Mouse (Mus musculus): Measurements from ENCODE around the gene Syngr1. TPM values are rescaled to one million over a fixed set of nuclear protein-coding genes. Genes with fewer than 3 reads are reported as not detected.

The Syngr1 gene
- total and polyA plus RNA-seq, 3 experiments = 9.7 to 14.8 (median 11.3) TPM

- DNase-seq (ENCODE audit: extremely low read depth) = no peak
- no peaks in the 10 kb centered on the region; the same call in 1 of the 2 replicates for H3K79me2 ChIP-seq (replicated peaks; ENCODE audit: control insufficient read depth, extremely low read depth, insufficient read depth, poor library complexity, severe bottlenecking)
- TF ChIP-seq CHD1 (IDR thresholded peaks at IDR 0.05; ENCODE audit: low read depth, low read length) (no peak), TCF12 (IDR thresholded peaks at IDR 0.05; ENCODE audit: low read depth, low read length) (no peak), USF1 (IDR thresholded peaks at IDR 0.05; ENCODE audit: low read depth, low read length) (no peak), BHLHE40 (IDR thresholded peaks at IDR 0.05; ENCODE audit: low read depth, low read length) (no peak), MEF2A (IDR thresholded peaks at IDR 0.05; ENCODE audit: borderline replicate concordance, low read depth, low read length) (no peak), MAFK (IDR thresholded peaks at IDR 0.05; ENCODE audit: insufficient replicate concordance, low read length) (no peak), CTCF (conservative IDR thresholded peaks at IDR 0.05 in 1 of 2, IDR thresholded peaks at IDR 0.05 in 1 of 2; ENCODE audit: low read depth in 2 of 2, low read length in 2 of 2) (no peak), MYC (IDR thresholded peaks at IDR 0.05; ENCODE audit: low read depth, low read length) (no peak), ZNF384 (IDR thresholded peaks at IDR 0.05; ENCODE audit: low read depth, low read length) (no peak)
- peaks cover 0 to 29% of the 10 kb centered on the region in 2 experiments; a peak in 2 of 4 replicates for H3K4me1 ChIP-seq (ENCODE audit: control insufficient read depth in 1 of 2, insufficient read depth in 2 of 2)
- H3K4me3 ChIP-seq (replicated peaks in 1 of 3; ENCODE audit: low read depth in 2 of 3, low read length in 2 of 3, poor library complexity in 1 of 3) = no peak overlapping the region
- H3K36me3 ChIP-seq (replicated peaks in 1 of 2; ENCODE audit: control insufficient read depth in 1 of 2, insufficient read depth in 1 of 2, low read length in 1 of 2) = peaks cover 28 to 88% of the 10 kb centered on the region in 2 experiments
- H3K27me3 ChIP-seq (replicated peaks) = no peaks in the 10 kb centered on the region
- in situ Hi-C loops (cut with MboI; ENCODE audit: low pct_ligation_motif_present, low pct_unique_long_range_greater_than_20kb, low sequenced_read_pairs) (no loop called here), dilution Hi-C loops (cut with MboI; ENCODE audit: extremely low pct_ligation_motif_present, extremely low pct_unique_long_range_greater_than_20kb, low sequenced_read_pairs) (no loop called here)
- no peak overlapping the region for H3K9ac ChIP-seq (ENCODE audit: insufficient read depth, low read depth)
- H3K27ac ChIP-seq (ENCODE audit: insufficient read depth, low read depth) = no peak overlapping the region
- H3K9me3 ChIP-seq (replicated peaks; ENCODE audit: low read length) = peaks cover 3% of the 10 kb centered on the region
- no peak overlapping the region for H3K4me2 ChIP-seq (ENCODE audit: insufficient read depth, low read depth, poor library complexity, severe bottlenecking)
These were observed 54.3 kb downstream of the Syngr1 start for GRCm38 (mm10) chr15:80145397-80145796.

GRCm38 (mm10) chr15:80146153-80146552, 55.0 kb downstream of the Syngr1 start:
- Histone ChIP-seq H3K4me1 (ENCODE audit: control insufficient read depth in 1 of 2, insufficient read depth in 2 of 2) (peaks cover 0 to 29% of the 10 kb centered on the region in 2 experiments; a peak in 2 of 4 replicates), H3K9ac (ENCODE audit: insufficient read depth, low read depth) (no peak overlapping the region), H3K36me3 (replicated peaks in 1 of 2; ENCODE audit: control insufficient read depth in 1 of 2, insufficient read depth in 1 of 2, low read length in 1 of 2) (peaks cover 26 to 88% of the 10 kb centered on the region in 2 experiments), H3K4me3 (replicated peaks in 1 of 3; ENCODE audit: low read depth in 2 of 3, low read length in 2 of 3, poor library complexity in 1 of 3) (no peak overlapping the region), H3K9me3 (replicated peaks; ENCODE audit: low read length) (peaks cover 3% of the 10 kb centered on the region), H3K4me2 (ENCODE audit: insufficient read depth, low read depth, poor library complexity, severe bottlenecking) (no peak overlapping the region), H3K79me2 (replicated peaks; ENCODE audit: control insufficient read depth, extremely low read depth, insufficient read depth, poor library complexity, severe bottlenecking) (no peaks in the 10 kb centered on the region; the same call in 1 of the 2 replicates), H3K27ac (ENCODE audit: insufficient read depth, low read depth) (no peak overlapping the region), H3K27me3 (replicated peaks) (no peaks in the 10 kb centered on the region)
- no peak for TF ChIP-seq HCFC1 (IDR thresholded peaks at IDR 0.05; ENCODE audit: low read depth, low read length)
- no peak for TF ChIP-seq SIN3A (IDR thresholded peaks at IDR 0.05; ENCODE audit: low read length)
- TF ChIP-seq MAX (IDR thresholded peaks at IDR 0.05; ENCODE audit: low read length) = no peak
- no peak for TF ChIP-seq USF2 (conservative IDR thresholded peaks at IDR 0.05; ENCODE audit: low read depth, low read length)
- no peak for TF ChIP-seq MYC (IDR thresholded peaks at IDR 0.05; ENCODE audit: low read depth, low read length)
- no peak for TF ChIP-seq CHD1 (IDR thresholded peaks at IDR 0.05; ENCODE audit: low read depth, low read length)
- TF ChIP-seq ETS1 (conservative IDR thresholded peaks at IDR 0.05; ENCODE audit: low read depth, low read length) = no peak
- no peak for TF ChIP-seq CTCF (conservative IDR thresholded peaks at IDR 0.05 in 1 of 2, IDR thresholded peaks at IDR 0.05 in 1 of 2; ENCODE audit: low read depth in 2 of 2, low read length in 2 of 2)
- TF ChIP-seq POLR2A (IDR thresholded peaks at IDR 0.05; ENCODE audit: low read depth, low read length) = no peak
- no peak for TF ChIP-seq MAZ (IDR thresholded peaks at IDR 0.05; ENCODE audit: low read depth, low read length)
- TF ChIP-seq SMC3 (IDR thresholded peaks at IDR 0.05; ENCODE audit: low read depth, low read length) = no peak
- DNase-seq (ENCODE audit: extremely low read depth) = no peak
- in situ Hi-C loops (cut with MboI; ENCODE audit: low pct_ligation_motif_present, low pct_unique_long_range_greater_than_20kb, low sequenced_read_pairs) = no loop called here
- dilution Hi-C loops (cut with MboI; ENCODE audit: extremely low pct_ligation_motif_present, extremely low pct_unique_long_range_greater_than_20kb, low sequenced_read_pairs) = no loop called here
